Mouse (Mus musculus): ENCODE measurements around the gene Mpv17l. TPM values are rescaled to one million over a fixed set of nuclear protein-coding genes. Genes with fewer than 3 reads are reported as not detected.
"Not testable (repeated sequence)": the region's sequence is repeated elsewhere in the genome, so short reads cannot be mapped to it uniquely, and the experiment has no call there.

The Mpv17l gene
- 363 and 893 TPM in 2 replicates for polyA plus RNA-seq (2012; rRNA removed)

DNA sequence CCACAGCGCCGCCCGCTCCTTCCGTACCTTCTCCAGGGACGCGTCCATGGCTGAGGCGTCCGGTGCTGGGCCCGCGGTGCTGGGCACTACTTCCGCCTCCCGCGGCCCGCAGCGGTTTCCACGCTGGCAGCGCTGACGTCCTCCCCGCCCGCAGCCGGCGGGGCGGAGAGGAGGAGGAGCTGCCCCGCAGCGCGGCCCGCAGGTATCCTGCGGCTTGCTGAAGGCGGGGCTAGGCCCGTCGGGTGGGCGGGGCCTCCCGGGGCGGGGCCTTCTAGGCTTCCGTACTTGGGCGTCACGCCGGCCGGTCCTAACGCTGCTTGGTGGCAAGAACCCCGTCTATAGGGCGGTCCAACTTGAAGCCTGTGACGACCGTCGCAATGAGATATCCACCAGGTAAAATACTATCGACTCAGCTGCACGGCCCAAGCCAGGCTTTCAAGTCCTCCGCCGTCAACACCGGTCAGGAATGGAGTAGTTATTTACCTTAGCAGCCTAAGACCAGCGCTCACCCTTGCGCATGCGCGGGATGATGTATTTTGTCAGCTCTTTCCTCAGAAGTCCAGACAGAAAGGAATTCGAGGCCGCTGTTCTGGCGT lies at the start of gene Mpv17l, which contains the start of gene Pdxdc1:
Gene Mpv17l, plus strand, starts transcription at position 274 of the 596 bp plus-strand sequence.
Gene Pdxdc1, minus strand, starts transcription at position 244 of the 596 bp plus-strand sequence.
- peak; percentile 29 for TF ChIP-seq POLR2A (IDR thresholded peaks at IDR 0.05; ENCODE audit: low read depth, low read length)
- no peak for TF ChIP-seq CTCF (conservative IDR thresholded peaks at IDR 0.05; ENCODE audit: insufficient read depth, insufficient read length, low read depth, low read length)
- DNase-seq: peak; percentile 99
- H3K4me1 ChIP-seq (ENCODE audit: control insufficient read depth, insufficient read depth, low read length): peaks cover 10% of the 10 kb centered on the region; the same call in 1 of the 2 replicates
- WGBS: under 1% methylated on average over 57 of the region's 57 CpGs
- peak within 1 kb of the TSS; percentile 76 for H3K4me3 ChIP-seq (ENCODE audit: insufficient read depth, low read depth, low read length)
- no peaks in the 10 kb centered on the region for H3K36me3 ChIP-seq (ENCODE audit: control insufficient read depth, insufficient read depth, low read length)
- no peaks in the 10 kb centered on the region for H3K27me3 ChIP-seq (replicated peaks; ENCODE audit: control insufficient read depth, insufficient read depth, low read length)
- H3K27ac ChIP-seq (ENCODE audit: insufficient read depth, low read depth, low read length): peak within 1 kb of the TSS; percentile 75

DNA sequence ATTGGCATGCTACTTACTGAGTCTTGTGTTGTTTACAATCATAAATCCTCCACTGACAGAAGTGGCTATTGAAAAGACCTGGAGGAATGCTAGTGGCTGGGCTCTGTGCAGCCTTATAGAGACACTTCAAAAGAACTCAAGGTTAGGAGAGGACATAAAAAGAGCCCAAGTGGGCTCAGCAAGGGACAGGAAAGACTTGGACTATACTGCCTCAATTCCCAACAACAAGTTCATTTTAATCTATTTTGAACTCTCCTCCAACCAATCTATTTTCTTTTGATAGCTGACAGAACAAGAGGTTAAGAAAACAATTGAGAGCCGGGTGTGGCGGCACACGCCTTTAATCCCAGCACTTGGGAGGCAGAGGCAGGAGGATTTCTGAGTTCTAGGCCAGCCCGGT lies 49.1 kb upstream of the Mpv17l start:
- Histone ChIP-seq H3K4me3 (ENCODE audit: insufficient read depth, low read depth, low read length) (no peak overlapping the region), H3K4me1 (ENCODE audit: control insufficient read depth, insufficient read depth, low read length) (no peaks in the 10 kb centered on the region), H3K27ac (ENCODE audit: insufficient read depth, low read depth, low read length) (no peak overlapping the region), H3K36me3 (ENCODE audit: control insufficient read depth, insufficient read depth, low read length) (peaks cover 7% of the 10 kb centered on the region), H3K27me3 (replicated peaks; ENCODE audit: control insufficient read depth, insufficient read depth, low read length) (no peaks in the 10 kb centered on the region)
- DNase-seq: no peak
- TF ChIP-seq POLR2A (IDR thresholded peaks at IDR 0.05; ENCODE audit: low read depth, low read length): no peak
- TF ChIP-seq CTCF (conservative IDR thresholded peaks at IDR 0.05; ENCODE audit: insufficient read depth, insufficient read length, low read depth, low read length): no peak
- 94% methylated on average over 4 of the region's 4 CpGs for WGBS

- Histone ChIP-seq H3K4me1 (ENCODE audit: control insufficient read depth, insufficient read depth, low read length) (no peaks in the 10 kb centered on the region), H3K27me3 (replicated peaks; ENCODE audit: control insufficient read depth, insufficient read depth, low read length) (no peaks in the 10 kb centered on the region), H3K36me3 (ENCODE audit: control insufficient read depth, insufficient read depth, low read length) (peaks cover 4% of the 10 kb centered on the region), H3K4me3 (ENCODE audit: insufficient read depth, low read depth, low read length) (no peak overlapping the region), H3K27ac (ENCODE audit: insufficient read depth, low read depth, low read length) (no peak overlapping the region)
- no peak for TF ChIP-seq POLR2A (IDR thresholded peaks at IDR 0.05; ENCODE audit: low read depth, low read length)
- no peak for TF ChIP-seq CTCF (conservative IDR thresholded peaks at IDR 0.05; ENCODE audit: insufficient read depth, insufficient read length, low read depth, low read length)
- WGBS: 46% methylated on average over 4 of the region's 4 CpGs
- DNase-seq: peak; percentile 9
Measured at GRCm38 (mm10) chr16:13866076-13866475, 36.9 kb upstream of the Mpv17l start.

DNA sequence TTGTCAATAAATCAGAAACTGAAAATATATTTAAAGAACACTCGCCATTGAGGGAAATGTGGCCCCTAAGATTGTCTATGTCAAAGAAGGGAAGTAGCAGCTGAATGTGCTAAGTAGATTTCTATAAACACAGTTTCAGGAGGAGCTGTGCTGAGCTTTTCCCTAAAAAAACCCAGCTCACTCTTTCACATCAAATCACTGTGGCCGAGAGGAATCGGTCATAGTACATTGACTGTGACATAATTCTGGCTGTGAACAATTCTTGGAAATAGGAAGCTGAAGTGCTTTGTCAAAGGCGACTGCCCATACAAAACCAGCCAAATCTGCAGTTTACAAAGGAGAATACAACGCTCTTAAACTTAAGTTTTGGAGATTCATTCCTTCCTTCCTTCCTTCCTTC lies 36.3 kb upstream of the Mpv17l start:
- Histone ChIP-seq H3K4me3 (ENCODE audit: insufficient read depth, low read depth, low read length) (no peak overlapping the region), H3K4me1 (ENCODE audit: control insufficient read depth, insufficient read depth, low read length) (no peaks in the 10 kb centered on the region), H3K27me3 (replicated peaks; ENCODE audit: control insufficient read depth, insufficient read depth, low read length) (no peaks in the 10 kb centered on the region), H3K36me3 (ENCODE audit: control insufficient read depth, insufficient read depth, low read length) (peaks cover 5% of the 10 kb centered on the region), H3K27ac (ENCODE audit: insufficient read depth, low read depth, low read length) (peak overlapping the region; percentile 16; the same call in 1 of the 2 replicates)
- DNase-seq: peak; percentile 25
- WGBS: 46% methylated on average over 5 of the region's 5 CpGs
- TF ChIP-seq CTCF (conservative IDR thresholded peaks at IDR 0.05; ENCODE audit: insufficient read depth, insufficient read length, low read depth, low read length) (no peak), POLR2A (IDR thresholded peaks at IDR 0.05; ENCODE audit: low read depth, low read length) (no peak)

- not testable (repeated sequence) for H3K4me3 ChIP-seq (ENCODE audit: insufficient read depth, low read depth, low read length); H3K27ac ChIP-seq (ENCODE audit: insufficient read depth, low read depth, low read length); DNase-seq; H3K4me1 ChIP-seq (ENCODE audit: control insufficient read depth, insufficient read depth, low read length); H3K36me3 ChIP-seq (ENCODE audit: control insufficient read depth, insufficient read depth, low read length); H3K27me3 ChIP-seq (replicated peaks; ENCODE audit: control insufficient read depth, insufficient read depth, low read length)
- 64% methylated on average over 5 of the region's 5 CpGs for WGBS
Measured at GRCm38 (mm10) chr16:13867406-13867805, 35.6 kb upstream of the Mpv17l start.

DNA sequence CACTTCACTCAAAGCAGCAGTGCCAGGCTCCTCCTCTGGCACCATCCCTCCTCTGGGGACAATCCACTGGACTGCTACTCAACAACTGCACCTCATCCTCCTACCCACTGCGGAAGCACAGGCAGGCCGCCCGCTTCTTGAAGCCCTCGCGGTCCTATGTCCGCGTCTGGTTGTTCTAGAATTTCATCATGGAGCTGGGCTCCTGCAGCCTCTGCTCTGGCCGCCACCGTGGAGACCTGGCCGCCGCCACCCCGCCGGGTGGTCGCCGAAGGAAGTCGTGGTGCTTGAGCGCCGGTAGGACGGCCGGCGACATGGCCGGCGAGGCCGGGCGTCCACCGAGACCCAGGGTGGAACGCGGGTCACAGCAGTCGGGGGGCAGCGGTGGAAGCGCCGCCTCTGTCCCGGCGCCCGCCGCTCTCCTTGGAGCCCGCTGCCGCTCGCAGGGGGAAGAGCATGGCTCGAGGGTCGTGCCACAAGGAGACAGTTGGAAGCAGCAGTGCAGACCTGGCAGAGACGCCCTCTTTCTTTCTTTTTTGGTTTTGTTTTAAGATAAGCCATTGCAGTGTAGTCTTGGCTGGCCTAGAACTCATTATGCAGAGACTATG lies 34.9 kb upstream of the Mpv17l start:
- TF ChIP-seq CTCF (conservative IDR thresholded peaks at IDR 0.05; ENCODE audit: insufficient read depth, insufficient read length, low read depth, low read length) (no peak), POLR2A (IDR thresholded peaks at IDR 0.05; ENCODE audit: low read depth, low read length) (no peak)
- Histone ChIP-seq H3K27ac (ENCODE audit: insufficient read depth, low read depth, low read length) (no peak overlapping the region), H3K4me3 (ENCODE audit: insufficient read depth, low read depth, low read length) (no peak overlapping the region), H3K36me3 (ENCODE audit: control insufficient read depth, insufficient read depth, low read length) (peaks cover 8% of the 10 kb centered on the region), H3K4me1 (ENCODE audit: control insufficient read depth, insufficient read depth, low read length) (no peaks in the 10 kb centered on the region), H3K27me3 (replicated peaks; ENCODE audit: control insufficient read depth, insufficient read depth, low read length) (no peaks in the 10 kb centered on the region)
- WGBS: 65% methylated on average over 42 of the region's 42 CpGs
- DNase-seq: no peak

GRCm38 (mm10) chr16:13875483-13875882 lies 27.5 kb upstream of the Mpv17l start:
- no peak overlapping the region for H3K27ac ChIP-seq (ENCODE audit: insufficient read depth, low read depth, low read length)
- no peaks in the 10 kb centered on the region for H3K27me3 ChIP-seq (replicated peaks; ENCODE audit: control insufficient read depth, insufficient read depth, low read length)
- 93% methylated on average over 4 of the region's 4 CpGs for WGBS
- TF ChIP-seq POLR2A (IDR thresholded peaks at IDR 0.05; ENCODE audit: low read depth, low read length) (no peak), CTCF (conservative IDR thresholded peaks at IDR 0.05; ENCODE audit: insufficient read depth, insufficient read length, low read depth, low read length) (no peak)
- H3K4me3 ChIP-seq (ENCODE audit: insufficient read depth, low read depth, low read length): no peak overlapping the region
- H3K36me3 ChIP-seq (ENCODE audit: control insufficient read depth, insufficient read depth, low read length): peaks cover 12% of the 10 kb centered on the region
- DNase-seq: no peak
- H3K4me1 ChIP-seq (ENCODE audit: control insufficient read depth, insufficient read depth, low read length): no peaks in the 10 kb centered on the region
